Mouse (Mus musculus) cerebellum, adult 2 months (tissue): ENCODE data around the gene Zfp354a.

Source experiments
- CTCF ChIP-seq: fragments of 200-500 bp; IDR thresholded peaks from 2 replicates; pipeline ENCODE4 v1.5.1; 2011; ENCODE audit warnings: low read depth, mild to moderate bottlenecking, control low read depth, low read length, moderate library complexity, borderline replicate concordance; ENCODE audit not compliant: insufficient read depth
- POLR2A ChIP-seq: fragments of 200-500 bp; IDR thresholded peaks from 2 replicates; pipeline ENCODE4 v1.6.1; 2011; ENCODE audit warnings: low read length, control low read depth, borderline replicate concordance; ENCODE audit not compliant: insufficient read depth

DNA sequence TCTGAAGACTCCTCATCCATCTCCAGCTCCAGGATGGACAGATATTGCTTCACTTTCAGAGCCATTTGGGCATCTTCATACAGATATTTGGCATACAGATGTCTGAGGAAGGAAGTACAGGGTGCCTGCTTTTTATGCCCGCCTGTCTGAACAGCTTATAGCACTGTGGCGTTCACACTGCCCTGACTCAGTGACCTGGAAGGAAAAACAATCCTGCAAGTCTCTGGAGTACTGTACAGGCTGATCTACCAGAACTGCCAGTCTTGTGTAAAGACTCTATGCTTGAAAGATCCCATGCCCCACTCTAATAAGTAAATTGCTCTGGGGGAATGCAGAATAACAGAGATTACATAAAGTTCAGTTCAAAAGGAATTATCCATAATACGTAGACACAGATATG, 51.6 kb downstream of the Zfp354a start:
- TF ChIP-seq POLR2A: no peak
- TF ChIP-seq CTCF: no peak
